31 mouse cellular contexts compared by ENCODE assay signal in genomic region chr6:41684131-41684530, GRCm38 (mm10). TPM values are rescaled to one million over a fixed set of nuclear protein-coding genes. Genes with fewer than 3 reads are reported as not detected.
DNase-seq lines count a peak whose midpoint lies in the region; ATAC-seq and TF ChIP-seq lines count a peak whose summit lies in the region.
"Had no signal": no experiment of that assay in that cellular context is flagged by ENCODE, and none has a peak within 500 bp of the region (broad histone marks: within the 10 kb centered on the region; RNA-seq: fewer than 3 reads in every experiment).

Gene Llcfc1, plus strand, starts transcription at chr6:41684431.

- intact Hi-C loops in heart, postnatal 10 days (cut with DNase I), result no loop called here

- H3K4me2 ChIP-seq in liver, embryonic 16.5 days (ENCODE audit: low read depth, low read length), result no peak within 1 kb of the TSS
- H3K4me2 ChIP-seq: embryonic facial prominence, embryonic 12.5 days; embryonic facial prominence, embryonic 15.5 days; heart, embryonic 12.5 days; heart, embryonic 15.5 days; hindbrain, embryonic 14.5 days had no signal

- H3K27me3 ChIP-seq in testis, adult 2 months (ENCODE audit: control insufficient read depth, insufficient read depth, low read length), result no peaks in the 10 kb centered on the region
- H3K27me3 ChIP-seq in liver, embryonic 16.5 days (ENCODE audit: control insufficient read depth, insufficient read depth, low read depth, low read length), result no peaks in the 10 kb centered on the region
- H3K27me3 ChIP-seq: embryonic facial prominence, embryonic 12.5 days; embryonic facial prominence, embryonic 15.5 days; heart, embryonic 12.5 days; heart, embryonic 15.5 days; Patski had no signal

- DNase-seq in heart, adult 11 months, result peak; percentile 42
- no peak for DNase-seq in heart, postnatal 10 days
- DNase-seq in testis, postnatal 10 days (ENCODE audit: low spot score), result no peak
- DNase-seq: adrenal gland, postnatal 10 days; adrenal gland, postnatal 36 days; cerebellum, adult 18-20 months; cerebellum, adult 9-10 months; cerebellum, postnatal 14 days; forebrain, postnatal 0 days; gastrocnemius, adult 2 months; gastrocnemius, postnatal 14 days; heart, adult 18-20 months; heart, postnatal 14 days; heart, postnatal 4 days had no signal

- 96% methylated on average over 2 of the region's 2 CpGs for WGBS in liver, embryonic 16.5 days (ENCODE audit: insufficient replicate concordance)

- peak within 1 kb of the TSS; percentile 53 for H3K4me3 ChIP-seq in testis, adult 2 months (ENCODE audit: control insufficient read depth, low read depth, low read length)
- H3K4me3 ChIP-seq in liver, embryonic 16.5 days (ENCODE audit: low read depth, low read length), result no peak within 1 kb of the TSS
- H3K4me3 ChIP-seq: embryonic facial prominence, embryonic 12.5 days; embryonic facial prominence, embryonic 15.5 days; gastrocnemius, adult 2 months; heart, embryonic 12.5 days; heart, embryonic 15.5 days had no signal

- H3K36me3 ChIP-seq in testis, adult 2 months (ENCODE audit: control insufficient read depth, insufficient read depth, low read length), result no peaks in the 10 kb centered on the region
- H3K36me3 ChIP-seq in liver, embryonic 16.5 days (ENCODE audit: control insufficient read depth, insufficient read depth), result peaks cover 44% of the 10 kb centered on the region
- H3K36me3 ChIP-seq: embryonic facial prominence, embryonic 12.5 days; embryonic facial prominence, embryonic 15.5 days; heart, embryonic 12.5 days; heart, embryonic 15.5 days had no signal

- TF ChIP-seq CTCF in testis, adult 2 months (IDR thresholded peaks at IDR 0.05; ENCODE audit: control insufficient read depth, insufficient read depth, insufficient replicate concordance, low read depth, low read length), result no peak

- H3K27ac ChIP-seq in testis, adult 2 months (ENCODE audit: control insufficient read depth, insufficient read depth, low read depth, low read length), result no peak within 1 kb of the TSS
- peak within 1 kb of the TSS; percentile 21; the same call in 1 of the 2 replicates for H3K27ac ChIP-seq in liver, embryonic 16.5 days (ENCODE audit: low read length)
- H3K27ac ChIP-seq: embryonic facial prominence, embryonic 12.5 days; embryonic facial prominence, embryonic 15.5 days; gastrocnemius, adult 2 months; heart, embryonic 15.5 days; hindbrain, embryonic 14.5 days; hindbrain, postnatal 0 days had no signal

- no peak for ATAC-seq in liver, embryonic 16.5 days (ENCODE audit: low read depth)
- ATAC-seq in inflammation-experienced regulatory T-cells, adult 6 months, result no peak
- ATAC-seq: forebrain, embryonic 14.5 days; forebrain, postnatal 0 days; hindbrain, postnatal 0 days; Patski had no signal

- H3K4me1 ChIP-seq in testis, adult 2 months (ENCODE audit: control insufficient read depth, insufficient read depth, low read length), result no peaks in the 10 kb centered on the region; the same call in 1 of the 2 replicates
- peaks cover 10% of the 10 kb centered on the region for H3K4me1 ChIP-seq in liver, embryonic 16.5 days (ENCODE audit: control insufficient read depth, low read depth, low read length)
- H3K4me1 ChIP-seq: embryonic facial prominence, embryonic 12.5 days; embryonic facial prominence, embryonic 15.5 days; heart, embryonic 12.5 days; heart, embryonic 15.5 days had no signal

- no peak within 1 kb of the TSS for H3K9ac ChIP-seq in liver, embryonic 16.5 days (ENCODE audit: low read depth, low read length)
- H3K9ac ChIP-seq: embryonic facial prominence, embryonic 12.5 days; embryonic facial prominence, embryonic 15.5 days; forebrain, postnatal 0 days; heart, embryonic 12.5 days; heart, embryonic 15.5 days; hindbrain, embryonic 14.5 days had no signal

- no peak; the same call in 1 of the 2 replicates for TF ChIP-seq POLR2A in testis, adult 2 months (IDR thresholded peaks at IDR 0.05; ENCODE audit: control insufficient read depth, low read depth, low read length)

- H3K9me3 ChIP-seq in liver, embryonic 16.5 days (replicated peaks; ENCODE audit: control insufficient read depth, low read length), result no peaks in the 10 kb centered on the region
- H3K9me3 ChIP-seq: embryonic facial prominence, embryonic 12.5 days; embryonic facial prominence, embryonic 15.5 days; heart, embryonic 12.5 days; heart, embryonic 15.5 days had no signal

RNA-seq across cellular contexts. Expression of gene Llcfc1, which starts in this region (rescaled TPM):
- not detected for total RNA-seq in heart, postnatal 10 days (2021)
- 508 and 690 TPM in 2 replicates for polyA plus RNA-seq in testis, adult 2 months (2012; rRNA removed)
- not detected in 2 replicates for polyA plus RNA-seq in liver, embryonic 16.5 days (2015; fragmentation: Nextera tagmentation; extraction: Ambion mirVana)
- not detected for polyA plus RNA-seq in inflammation-experienced regulatory T-cells, adult 6 months (2017; shearing (Covaris generic))
- total RNA-seq: adrenal gland, adult 18-20 months; adrenal gland, postnatal 10 days; adrenal gland, postnatal 36 days; ES-E14; forebrain, postnatal 0 days; gastrocnemius, adult 2 months; gastrocnemius, postnatal 14 days; gastrocnemius, postnatal 4 days; heart, adult 18-20 months; heart, postnatal 14 days; heart, postnatal 4 days had no signal
- polyA plus RNA-seq: embryonic facial prominence, embryonic 12.5 days; embryonic facial prominence, embryonic 15.5 days; forebrain, embryonic 11.5 days; forebrain, embryonic 14.5 days; forebrain, postnatal 0 days; frontal cortex, adult 2 months; heart, embryonic 12.5 days; heart, embryonic 15.5 days; hindbrain, embryonic 11.5 days; hindbrain, embryonic 14.5 days; hindbrain, postnatal 0 days; Patski had no signal

Comparison
In these comparisons a context has a peak if more than half of its experiments do, and no peak if none do; other contexts are left out.
1. RNA of gene Llcfc1 (polyA plus RNA-seq): 508 to 690 TPM in testis, adult 2 months; not detected in liver, embryonic 16.5 days and not detected in inflammation-experienced regulatory T-cells, adult 6 months; every median in the first group is over 100 times any median in the second.